Mouse (Mus musculus) lung, postnatal 0 days (tissue): ENCODE results near the gene Gltp.

ENCODE experiments used
- CTCF ChIP-seq: IDR thresholded peaks from 2 replicates; pipeline ENCODE4 v1.5.1; 2016; ENCODE audit warnings: antibody characterized with exemption, mild to moderate bottlenecking
- EP300 ChIP-seq: IDR thresholded peaks from 2 replicates; pipeline ENCODE4 v1.6.1; 2016; ENCODE audit warnings: antibody characterized with exemption, mild to moderate bottlenecking, control low read depth

DNA sequence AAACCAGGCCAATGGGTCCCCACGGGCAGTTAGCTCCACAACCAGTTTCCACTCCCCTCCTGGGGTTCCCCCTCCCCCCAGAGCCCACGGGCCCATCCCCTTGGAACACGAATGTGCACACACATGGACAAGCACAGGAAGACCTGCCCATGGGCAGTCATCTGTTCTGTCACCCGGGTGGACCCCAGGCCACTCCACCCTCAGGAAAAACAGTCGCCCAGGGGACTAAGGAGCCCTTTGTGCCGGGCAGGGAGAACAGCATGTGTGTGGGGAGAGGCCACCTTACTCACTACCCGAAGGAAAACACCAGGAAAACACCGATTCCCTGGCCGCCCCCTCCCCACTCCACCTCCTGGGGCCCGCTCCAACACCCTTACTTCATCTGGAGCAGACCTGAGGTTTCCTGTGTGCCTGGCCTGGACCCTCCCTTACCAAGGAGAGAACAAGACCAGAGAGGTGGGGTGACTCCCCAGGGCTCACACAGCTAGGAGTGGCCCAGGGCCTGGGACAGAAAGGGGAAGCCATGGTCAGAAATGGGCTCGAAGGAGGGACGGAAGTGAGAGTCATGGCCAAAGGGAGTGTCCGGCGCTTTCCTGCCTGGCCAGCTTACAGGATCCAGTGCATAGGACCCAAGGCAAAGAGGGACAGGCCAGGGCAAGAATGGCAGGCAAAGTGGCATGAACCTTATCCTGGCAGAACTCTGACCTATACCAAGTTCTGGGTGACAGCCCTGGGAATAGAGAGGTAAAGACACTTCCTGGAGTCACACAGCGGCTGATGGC is 36.9 kb downstream of the Gltp start:
- TF ChIP-seq CTCF (no peak), EP300 (no peak)
